Mouse (Mus musculus) megakaryocyte, embryonic 14.5 days (primary cell): Measurements from ENCODE around the gene C2cd5. TPM values are rescaled to one million over a fixed set of nuclear protein-coding genes. Genes with fewer than 3 reads are reported as not detected.

ENCODE experiments used
- H3K27me3 ChIP-seq: replicated peaks from 2 replicates; pipeline ENCODE3; 2012; ENCODE audit warnings: inconsistent platforms
- H3K36me3 ChIP-seq: replicated peaks from 2 replicates; pipeline ENCODE3; 2012; ENCODE audit warnings: low read length, inconsistent platforms, mixed read lengths
- H3K4me1 ChIP-seq: 2 replicates; pipeline ENCODE4 v1.6.1; 2012; ENCODE audit warnings: inconsistent platforms
- H3K4me3 ChIP-seq: replicated peaks from 2 replicates; pipeline ENCODE3; 2012; ENCODE audit warnings: moderate library complexity, mild to moderate bottlenecking, inconsistent platforms
- H3K9me3 ChIP-seq: 2 replicates; pipeline ENCODE4 v1.6.1; 2012; ENCODE audit warnings: inconsistent platforms
- FLI1 ChIP-seq: IDR thresholded peaks from 2 replicates; pipeline ENCODE4 v1.6.1; 2012; ENCODE audit warnings: low read length, inconsistent platforms, mixed read lengths
- GATA1 ChIP-seq: IDR thresholded peaks from 3 replicates; pipeline ENCODE4 v1.6.1; 2012; ENCODE audit warnings: mixed read lengths, low read length, inconsistent platforms, borderline replicate concordance
- polyA plus RNA-seq: library from polyadenylated mRNA; stranded (reverse); fragments of >175 nt; gene quantifications from 2 replicates; pipeline ENCODE4 v1.2.3, GENCODE M21; 2012; ENCODE audit warnings: low replicate concordance; ENCODE audit not compliant: insufficient read depth

Gene C2cd5
- polyA plus RNA-seq, 1 experiment: 6.7 TPM

DNA sequence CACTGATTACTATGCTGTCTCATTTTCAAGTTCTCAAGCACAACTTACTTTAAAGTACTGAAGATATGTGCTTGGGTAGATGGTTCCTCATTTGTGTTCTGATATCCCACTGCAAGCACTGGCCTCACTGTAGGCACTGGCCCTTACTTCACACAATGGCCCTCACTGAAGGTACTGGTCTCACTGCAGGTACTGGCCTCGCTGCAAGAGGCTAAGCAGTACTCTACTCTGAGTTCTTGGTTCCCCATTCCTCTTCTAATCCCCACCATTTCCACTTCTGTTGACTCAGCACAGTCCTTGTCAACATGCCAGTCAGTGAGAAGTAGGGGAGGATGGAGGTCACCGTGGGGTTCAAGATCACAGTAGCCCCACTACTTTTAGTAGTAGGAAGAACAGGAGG lies 39.5 kb upstream of the C2cd5 start:
- H3K9me3 ChIP-seq: no peaks in the 10 kb centered on the region
- no peak overlapping the region for H3K4me3 ChIP-seq
- no peaks in the 10 kb centered on the region for H3K36me3 ChIP-seq
- peaks cover 12% of the 10 kb centered on the region; the same call in 1 of the 2 replicates for H3K4me1 ChIP-seq
- peaks cover 6% of the 10 kb centered on the region for H3K27me3 ChIP-seq
- TF ChIP-seq GATA1 (no peak), FLI1 (no peak)

DNA sequence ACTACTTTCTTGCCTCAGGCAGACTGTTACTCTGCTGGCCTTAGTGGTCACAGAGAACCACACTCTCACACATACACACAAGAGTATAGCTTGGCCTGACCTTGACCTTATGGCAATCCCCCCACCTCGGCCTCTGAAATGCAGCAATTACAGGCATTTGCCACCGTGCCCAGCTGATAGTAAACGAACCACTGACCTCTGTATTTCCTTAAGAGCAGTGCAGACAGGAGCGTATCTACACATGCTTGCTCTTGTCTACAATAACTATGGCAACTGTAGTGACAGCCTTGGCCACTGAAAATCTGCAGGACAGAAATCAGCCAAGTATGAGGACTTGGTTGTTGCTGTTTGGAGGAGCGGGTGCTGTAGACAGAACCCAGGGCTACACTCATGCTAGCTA lies 37.4 kb upstream of the C2cd5 start:
- no peaks in the 10 kb centered on the region for H3K36me3 ChIP-seq
- peaks cover 6% of the 10 kb centered on the region for H3K27me3 ChIP-seq
- peaks cover 16% of the 10 kb centered on the region for H3K4me1 ChIP-seq
- TF ChIP-seq GATA1 (no peak), FLI1 (no peak)
- no peaks in the 10 kb centered on the region for H3K9me3 ChIP-seq
- H3K4me3 ChIP-seq: no peak overlapping the region

DNA sequence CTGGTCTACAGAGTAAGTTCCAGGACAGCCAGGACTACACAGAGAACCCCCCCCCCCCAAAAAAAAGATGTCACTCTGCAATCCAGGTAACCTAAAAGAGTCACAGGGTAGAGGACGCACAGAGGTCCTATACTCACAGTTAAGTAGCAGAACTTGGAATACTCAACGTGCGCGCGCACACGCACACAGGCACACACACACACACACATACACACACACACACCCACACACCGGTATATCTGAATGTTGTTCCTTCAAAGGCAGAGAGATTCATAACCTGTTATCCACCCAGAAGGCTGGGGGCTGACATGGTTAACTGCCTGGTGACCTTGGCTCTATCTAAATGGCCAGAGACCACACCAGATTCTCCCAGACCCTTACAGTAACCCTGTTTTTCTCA lies 36.7 kb upstream of the C2cd5 start:
- no peak overlapping the region for H3K4me3 ChIP-seq
- peaks cover 6% of the 10 kb centered on the region for H3K27me3 ChIP-seq
- TF ChIP-seq FLI1: no peak
- TF ChIP-seq GATA1: no peak
- H3K9me3 ChIP-seq: no peaks in the 10 kb centered on the region
- H3K36me3 ChIP-seq: no peaks in the 10 kb centered on the region
- H3K4me1 ChIP-seq: peaks cover 22% of the 10 kb centered on the region

DNA sequence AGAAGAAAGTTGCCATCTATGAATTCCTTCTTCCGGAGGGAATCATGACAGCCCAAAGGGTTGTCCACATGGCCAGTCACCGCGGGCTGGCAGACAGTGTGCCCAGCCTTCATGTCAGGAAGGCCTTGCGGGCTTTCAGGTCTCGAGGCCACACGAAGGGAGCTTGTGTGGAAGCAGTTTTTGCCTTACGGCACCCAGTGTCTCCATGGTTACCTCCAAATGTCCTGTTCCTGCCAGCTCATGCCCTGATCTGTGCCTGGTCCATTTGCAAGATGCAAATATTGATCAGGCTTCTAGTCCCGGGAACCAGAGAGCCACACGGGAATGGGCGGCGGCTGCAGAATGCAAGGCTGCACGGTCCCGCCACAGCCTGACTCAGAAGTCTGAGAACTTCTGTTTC lies 35.2 kb upstream of the C2cd5 start:
- H3K9me3 ChIP-seq: peaks cover 7% of the 10 kb centered on the region
- H3K4me1 ChIP-seq: peaks cover 24% of the 10 kb centered on the region
- TF ChIP-seq GATA1: no peak
- no peak for TF ChIP-seq FLI1
- peaks cover 6% of the 10 kb centered on the region for H3K27me3 ChIP-seq
- no peak overlapping the region for H3K4me3 ChIP-seq
- H3K36me3 ChIP-seq: no peaks in the 10 kb centered on the region

GRCm38 (mm10) chr6:143133150-143133549 lies 33.2 kb upstream of the C2cd5 start:
- no peak for TF ChIP-seq GATA1
- TF ChIP-seq FLI1: no peak
- Histone ChIP-seq H3K27me3 (peaks cover 6% of the 10 kb centered on the region), H3K4me3 (no peak overlapping the region), H3K9me3 (peaks cover 12% of the 10 kb centered on the region), H3K36me3 (no peaks in the 10 kb centered on the region), H3K4me1 (peaks cover 16% of the 10 kb centered on the region)

GRCm38 (mm10) chr6:143131895-143132652 lies 32.1 kb upstream of the C2cd5 start:
- no peak overlapping the region for H3K4me3 ChIP-seq
- no peaks in the 10 kb centered on the region for H3K36me3 ChIP-seq
- peaks cover 3% of the 10 kb centered on the region for H3K27me3 ChIP-seq
- H3K4me1 ChIP-seq: peaks cover 13% of the 10 kb centered on the region
- TF ChIP-seq FLI1: no peak
- no peak for TF ChIP-seq GATA1
- H3K9me3 ChIP-seq: peaks cover 12% of the 10 kb centered on the region

DNA sequence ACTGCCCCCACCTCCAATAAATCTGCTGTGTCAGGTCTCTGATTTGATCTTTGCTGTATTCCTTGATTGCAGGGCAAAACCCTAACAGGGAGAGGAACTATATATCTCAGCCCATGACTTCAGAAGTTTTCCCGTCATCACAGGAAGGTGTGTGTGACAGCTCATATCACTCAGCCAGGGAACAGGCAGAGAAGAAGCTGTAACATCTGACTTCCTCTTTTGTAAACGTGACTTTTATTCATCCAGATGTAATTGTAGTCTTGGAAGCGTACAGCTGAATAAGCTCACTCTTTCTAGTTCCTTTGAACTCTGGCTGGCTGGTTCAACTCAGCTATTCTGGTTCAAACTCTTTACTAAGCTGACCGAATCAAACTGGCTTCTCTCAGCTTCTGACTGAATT lies 30.5 kb upstream of the C2cd5 start:
- no peaks in the 10 kb centered on the region for H3K27me3 ChIP-seq
- H3K4me1 ChIP-seq: peaks cover 13% of the 10 kb centered on the region
- no peak for TF ChIP-seq GATA1
- no peaks in the 10 kb centered on the region for H3K36me3 ChIP-seq
- H3K9me3 ChIP-seq: peaks cover 12% of the 10 kb centered on the region
- H3K4me3 ChIP-seq: no peak overlapping the region

- H3K27me3 ChIP-seq: no peaks in the 10 kb centered on the region
- TF ChIP-seq GATA1: no peak
- no peak for TF ChIP-seq FLI1
- H3K9me3 ChIP-seq: peaks cover 12% of the 10 kb centered on the region
- peaks cover 13% of the 10 kb centered on the region for H3K4me1 ChIP-seq
- H3K36me3 ChIP-seq: no peaks in the 10 kb centered on the region
- no peak overlapping the region for H3K4me3 ChIP-seq
These were observed 30.0 kb upstream of the C2cd5 start for GRCm38 (mm10) chr6:143129952-143130351.

DNA sequence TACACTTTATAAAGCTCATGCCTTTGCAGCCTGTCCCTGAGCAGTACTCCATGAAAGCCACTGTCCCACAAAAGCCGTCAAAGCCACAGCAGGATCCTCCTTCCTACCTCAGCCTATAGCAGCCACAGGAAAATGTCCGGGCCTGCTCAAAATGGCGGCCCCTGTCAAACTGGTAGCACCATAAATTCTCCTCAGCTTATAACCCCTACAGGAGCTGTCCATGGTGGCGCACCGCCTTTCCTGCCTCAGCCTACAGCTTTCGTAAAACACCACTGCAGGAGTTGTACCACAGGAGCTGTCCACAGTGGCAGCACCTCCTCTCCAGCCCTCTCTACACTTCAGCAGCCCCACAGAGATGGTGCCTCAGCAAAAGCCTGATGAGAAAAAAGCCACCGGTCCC lies 29.5 kb upstream of the C2cd5 start:
- Histone ChIP-seq H3K27me3 (no peaks in the 10 kb centered on the region), H3K36me3 (no peaks in the 10 kb centered on the region), H3K4me1 (peaks cover 13% of the 10 kb centered on the region), H3K4me3 (no peak overlapping the region), H3K9me3 (peaks cover 12% of the 10 kb centered on the region)
- TF ChIP-seq GATA1: no peak
- no peak for TF ChIP-seq FLI1

DNA sequence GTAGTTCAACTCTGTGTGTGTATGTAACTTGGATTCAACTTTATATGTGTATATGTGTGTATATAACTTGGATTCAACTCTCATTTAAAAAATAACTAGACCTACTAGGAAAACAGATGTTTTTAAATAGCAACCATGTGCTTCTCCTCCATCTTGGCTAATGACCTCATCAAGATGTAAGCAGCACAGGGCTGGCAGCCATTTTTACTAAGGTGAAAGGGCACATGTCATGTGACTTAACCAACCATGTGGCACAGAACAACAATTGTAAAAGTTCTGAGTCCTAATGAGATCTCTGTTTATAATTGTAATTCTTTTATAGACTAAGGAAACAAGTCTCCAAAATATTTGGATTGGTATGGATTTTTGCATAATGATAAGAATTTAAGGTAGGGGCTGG lies 25.8 kb upstream of the C2cd5 start:
- H3K27me3 ChIP-seq: peaks cover 3% of the 10 kb centered on the region
- peaks cover 11% of the 10 kb centered on the region for H3K9me3 ChIP-seq
- no peaks in the 10 kb centered on the region for H3K36me3 ChIP-seq
- TF ChIP-seq GATA1: no peak
- no peak for TF ChIP-seq FLI1
- no peaks in the 10 kb centered on the region; the same call in 1 of the 2 replicates for H3K4me1 ChIP-seq
- no peak overlapping the region for H3K4me3 ChIP-seq

- Histone ChIP-seq H3K27me3 (peaks cover 3% of the 10 kb centered on the region), H3K9me3 (peaks cover 7% of the 10 kb centered on the region), H3K4me3 (no peak overlapping the region), H3K36me3 (no peaks in the 10 kb centered on the region), H3K4me1 (peaks cover 41% of the 10 kb centered on the region)
- no peak for TF ChIP-seq GATA1
- TF ChIP-seq FLI1: no peak
These were observed 19.4 kb upstream of the C2cd5 start for GRCm38 (mm10) chr6:143119325-143119724.
